ENCODE assay signal across 28 mouse cellular contexts in the genomic region with DNA sequence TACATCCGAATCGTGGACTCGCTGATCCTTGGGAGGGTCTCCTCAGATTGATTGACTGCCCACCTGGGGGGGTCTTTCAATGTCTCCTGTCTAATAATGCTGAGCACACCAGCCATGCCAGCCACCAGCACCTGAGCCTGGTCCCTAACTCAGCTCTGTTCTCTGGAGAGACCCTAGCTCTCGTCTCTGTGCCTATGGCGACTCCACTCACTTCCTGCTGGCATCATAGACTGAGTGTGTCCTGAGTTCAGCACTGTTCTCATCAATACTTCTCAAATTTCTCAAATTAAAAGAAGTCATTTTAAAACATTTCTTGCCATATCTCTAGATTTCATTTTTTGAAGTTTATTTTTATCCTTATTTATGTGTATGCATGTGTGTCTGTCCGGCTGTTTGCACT. TPM values are rescaled to one million over a fixed set of nuclear protein-coding genes. Genes with fewer than 3 reads are reported as not detected.
DNase-seq lines count a peak whose midpoint lies in the region; ATAC-seq and TF ChIP-seq lines count a peak whose summit lies in the region.
"Had no signal": no experiment of that assay in that cellular context is flagged by ENCODE, and none has a peak within 500 bp of the region (broad histone marks: within the 10 kb centered on the region; RNA-seq: fewer than 3 reads in every experiment).

No protein-coding gene starts in this region.

- H3K27me3 ChIP-seq in intestine, embryonic 16.5 days (replicated peaks; ENCODE audit: control insufficient read depth, insufficient read depth, low read length) = no peaks in the 10 kb centered on the region
- no peaks in the 10 kb centered on the region for H3K27me3 ChIP-seq in intestine, embryonic 15.5 days (replicated peaks)
- no peaks in the 10 kb centered on the region for H3K27me3 ChIP-seq in kidney, embryonic 16.5 days (ENCODE audit: insufficient read depth, low read length)
- H3K27me3 ChIP-seq in kidney, adult 2 months (replicated peaks; ENCODE audit: control insufficient read depth, insufficient read depth, low read length) = no peaks in the 10 kb centered on the region
- no peaks in the 10 kb centered on the region for H3K27me3 ChIP-seq in E14TG2a.4 (ENCODE audit: insufficient read depth, low read length)
- H3K27me3 ChIP-seq: embryonic facial prominence, embryonic 13.5 days; forebrain, embryonic 12.5 days; forebrain, embryonic 15.5 days; heart, embryonic 12.5 days; heart, embryonic 15.5 days had no signal

- no peak for DNase-seq in kidney, adult 2 months
- DNase-seq: adrenal gland, adult 8-10 months; adrenal gland, postnatal 25 days; cerebellum, adult 11-12 months; cerebellum, adult 8-10 months; cerebellum, postnatal 10 days; cerebellum, postnatal 36 days; embryo, embryonic 11 days; gastrocnemius, postnatal 14 days; heart, adult 18-20 months; heart, postnatal 10 days; heart, postnatal 4 days had no signal

- no peak overlapping the region for H3K27ac ChIP-seq in intestine, embryonic 16.5 days (ENCODE audit: low read length)
- no peak overlapping the region for H3K27ac ChIP-seq in intestine, embryonic 15.5 days
- no peak overlapping the region for H3K27ac ChIP-seq in kidney, embryonic 16.5 days (ENCODE audit: low read length)
- H3K27ac ChIP-seq in kidney, adult 2 months (ENCODE audit: insufficient read depth, low read depth, low read length) = no peak overlapping the region
- H3K27ac ChIP-seq: embryonic facial prominence, embryonic 10.5 days; embryonic facial prominence, embryonic 13.5 days; forebrain, embryonic 12.5 days; forebrain, embryonic 15.5 days; heart, embryonic 15.5 days; hindbrain, embryonic 14.5 days; hindbrain, postnatal 0 days had no signal

- peaks cover 12% of the 10 kb centered on the region; the same call in 1 of the 2 replicates for H3K36me3 ChIP-seq in intestine, embryonic 16.5 days (ENCODE audit: control insufficient read depth, insufficient read depth, low read length)
- peaks cover 12% of the 10 kb centered on the region for H3K36me3 ChIP-seq in intestine, embryonic 15.5 days
- peaks cover 20% of the 10 kb centered on the region for H3K36me3 ChIP-seq in kidney, embryonic 16.5 days (ENCODE audit: insufficient read depth, low read length)
- peaks cover 5% of the 10 kb centered on the region for H3K36me3 ChIP-seq in kidney, adult 2 months (ENCODE audit: control insufficient read depth, insufficient read depth, low read length)
- peaks cover 48% of the 10 kb centered on the region for H3K36me3 ChIP-seq in E14TG2a.4 (ENCODE audit: insufficient read depth, low read length)

- no peak for TF ChIP-seq CTCF in kidney, adult 2 months (conservative IDR thresholded peaks at IDR 0.05; ENCODE audit: insufficient read depth, insufficient read length, low read depth, low read length)
- no peak for TF ChIP-seq CTCF in E14TG2a.4 (conservative IDR thresholded peaks at IDR 0.05; ENCODE audit: low read length)

- no peaks in the 10 kb centered on the region for H3K9me3 ChIP-seq in intestine, embryonic 16.5 days (ENCODE audit: control insufficient read depth, low read length)
- H3K9me3 ChIP-seq in intestine, embryonic 15.5 days = no peaks in the 10 kb centered on the region
- no peaks in the 10 kb centered on the region for H3K9me3 ChIP-seq in kidney, embryonic 16.5 days (ENCODE audit: low read length)
- no peaks in the 10 kb centered on the region for H3K9me3 ChIP-seq in E14TG2a.4 (ENCODE audit: low read length)
- H3K9me3 ChIP-seq: embryonic facial prominence, embryonic 10.5 days; embryonic facial prominence, embryonic 13.5 days; forebrain, embryonic 12.5 days; forebrain, embryonic 15.5 days; heart, embryonic 12.5 days; heart, embryonic 15.5 days had no signal

- H3K9ac ChIP-seq in intestine, embryonic 16.5 days (ENCODE audit: low read depth, low read length) = no peak overlapping the region
- H3K9ac ChIP-seq in intestine, embryonic 15.5 days = no peak overlapping the region
- no peak overlapping the region for H3K9ac ChIP-seq in kidney, embryonic 16.5 days (replicated peaks; ENCODE audit: low read length)
- H3K9ac ChIP-seq: embryonic facial prominence, embryonic 13.5 days; forebrain, embryonic 12.5 days; forebrain, embryonic 15.5 days; heart, embryonic 12.5 days; heart, embryonic 15.5 days; hindbrain, embryonic 14.5 days had no signal

- no peak overlapping the region for H3K4me2 ChIP-seq in intestine, embryonic 16.5 days (ENCODE audit: low read depth, low read length)
- no peak overlapping the region for H3K4me2 ChIP-seq in intestine, embryonic 15.5 days (replicated peaks)
- H3K4me2 ChIP-seq in kidney, embryonic 16.5 days (replicated peaks; ENCODE audit: low read depth, low read length) = no peak overlapping the region
- H3K4me2 ChIP-seq: embryonic facial prominence, embryonic 13.5 days; forebrain, embryonic 12.5 days; forebrain, embryonic 15.5 days; heart, embryonic 12.5 days; heart, embryonic 15.5 days; hindbrain, embryonic 14.5 days had no signal

- H3K4me1 ChIP-seq in intestine, embryonic 16.5 days (ENCODE audit: control insufficient read depth, insufficient read depth, low read length) = no peaks in the 10 kb centered on the region
- no peaks in the 10 kb centered on the region for H3K4me1 ChIP-seq in intestine, embryonic 15.5 days (replicated peaks)
- H3K4me1 ChIP-seq in kidney, embryonic 16.5 days (ENCODE audit: insufficient read depth, low read length) = no peaks in the 10 kb centered on the region
- H3K4me1 ChIP-seq in kidney, adult 2 months (ENCODE audit: control insufficient read depth, insufficient read depth, low read length) = no peaks in the 10 kb centered on the region
- H3K4me1 ChIP-seq in E14TG2a.4 (replicated peaks; ENCODE audit: low read depth, low read length) = peaks cover 43% of the 10 kb centered on the region
- H3K4me1 ChIP-seq: embryonic facial prominence, embryonic 10.5 days; embryonic facial prominence, embryonic 13.5 days; forebrain, embryonic 12.5 days; forebrain, embryonic 15.5 days; heart, embryonic 12.5 days had no signal

- H3K4me3 ChIP-seq in intestine, embryonic 16.5 days (ENCODE audit: low read length) = no peak overlapping the region
- H3K4me3 ChIP-seq in intestine, embryonic 15.5 days (replicated peaks) = no peak overlapping the region
- no peak overlapping the region for H3K4me3 ChIP-seq in kidney, embryonic 16.5 days (ENCODE audit: low read length)
- no peak overlapping the region for H3K4me3 ChIP-seq in kidney, adult 2 months (ENCODE audit: insufficient read depth, low read depth, low read length)
- peak overlapping the region; percentile 62 for H3K4me3 ChIP-seq in E14TG2a.4 (replicated peaks; ENCODE audit: low read length)
- H3K4me3 ChIP-seq: embryonic facial prominence, embryonic 10.5 days; embryonic facial prominence, embryonic 13.5 days; erythroblast, embryonic 14.5 days; forebrain, embryonic 12.5 days; forebrain, embryonic 15.5 days; heart, embryonic 12.5 days; heart, embryonic 15.5 days had no signal

- WGBS in intestine, embryonic 16.5 days = 95% methylated on average over 4 of the region's 6 CpGs
- WGBS in intestine, embryonic 15.5 days = 95% methylated on average over 6 of the region's 6 CpGs
- WGBS in kidney, embryonic 16.5 days = 78% methylated on average over 6 of the region's 6 CpGs
- WGBS in kidney, adult 2 months = 96% methylated on average over 6 of the region's 6 CpGs

- no peak for TF ChIP-seq POLR2A in kidney, adult 2 months (IDR thresholded peaks at IDR 0.05; ENCODE audit: low read depth, low read length)

- 0 out of 2 replicates have a peak, but pooled peaks have one; percentile 38 for ATAC-seq in intestine, embryonic 16.5 days
- ATAC-seq in intestine, embryonic 15.5 days = no peak
- ATAC-seq in kidney, embryonic 16.5 days (ENCODE audit: low FRiP score, low TSS enrichment) = peak; percentile 67
- ATAC-seq in megakaryocyte-erythroid progenitor cell, adult 5-6 weeks (replicated peaks; ENCODE audit: low FRiP score, low TSS enrichment, poor library complexity, severe bottlenecking) = no peak
- ATAC-seq: activated CD4-positive, CD25-positive, alpha-beta regulatory T cell, adult 4 months; CD4-positive, CD25-positive, alpha-beta regulatory T cell, adult 4 months; forebrain, embryonic 15.5 days; hindbrain, postnatal 0 days had no signal

RNA-seq across cellular contexts. Expression of a gene that starts 8.1 kb away (rescaled TPM):
- 13.5 and 13.9 TPM in 2 replicates for polyA plus RNA-seq in intestine, embryonic 16.5 days (2015; fragmentation: Nextera tagmentation; extraction: Ambion mirVana)
- 15.3 and 17.4 TPM in 2 replicates for polyA plus RNA-seq in intestine, embryonic 15.5 days (2015; fragmentation: Nextera tagmentation; extraction: Ambion mirVana)
- 17.3 and 21.1 TPM in 2 replicates for polyA plus RNA-seq in kidney, embryonic 16.5 days (2015; fragmentation: Nextera tagmentation; extraction: Ambion mirVana)
- 10.1 and 10.6 TPM in 2 replicates for polyA plus RNA-seq in kidney, adult 2 months (2012; rRNA removed)
- 16.9 and 18.8 TPM in 2 replicates for total RNA-seq in megakaryocyte-erythroid progenitor cell, adult 5-6 weeks (2014; fragmentation: Nextera tagmentation)
- total RNA-seq in megakaryocyte-erythroid progenitor cell, adult 5-6 weeks (2017) = 18.9 and 26.8 TPM in 2 replicates

RNA-seq across cellular contexts. Expression of a gene that starts 14.2 kb away (rescaled TPM):
- polyA plus RNA-seq in intestine, embryonic 16.5 days (2015; fragmentation: Nextera tagmentation; extraction: Ambion mirVana) = 46.0 and 49.3 TPM in 2 replicates
- 45.3 and 51.1 TPM in 2 replicates for polyA plus RNA-seq in intestine, embryonic 15.5 days (2015; fragmentation: Nextera tagmentation; extraction: Ambion mirVana)
- polyA plus RNA-seq in kidney, embryonic 16.5 days (2015; fragmentation: Nextera tagmentation; extraction: Ambion mirVana) = 45.7 and 46.2 TPM in 2 replicates
- polyA plus RNA-seq in kidney, adult 2 months (2012; rRNA removed) = 21.0 and 23.7 TPM in 2 replicates
- total RNA-seq in megakaryocyte-erythroid progenitor cell, adult 5-6 weeks (2014; fragmentation: Nextera tagmentation) = 56.1 and 105 TPM in 2 replicates
- 93.4 and 95.7 TPM in 2 replicates for total RNA-seq in megakaryocyte-erythroid progenitor cell, adult 5-6 weeks (2017)

Comparison
In these comparisons a context has a peak if more than half of its experiments do, and no peak if none do; other contexts are left out.
1. ATAC-seq: peak in intestine, embryonic 16.5 days (single experiment) and kidney, embryonic 16.5 days (single experiment); none in intestine, embryonic 15.5 days (single experiment) and megakaryocyte-erythroid progenitor cell, adult 5-6 weeks (single experiment).